Mouse (Mus musculus) megakaryocyte, embryonic 14.5 days (primary cell): ENCODE measurements at regions not wholly inside any gene's neighbourhood (a gene's known extent, or its start where the extent isn't known, plus 50 kb on each side); places are given as distances from the start of the nearest gene placed in this dataset.

Source experiments
- H3K27me3 ChIP-seq: replicated peaks from 2 replicates; pipeline ENCODE3; 2012; ENCODE audit warnings: inconsistent platforms
- H3K36me3 ChIP-seq: replicated peaks from 2 replicates; pipeline ENCODE3; 2012; ENCODE audit warnings: low read length, inconsistent platforms, mixed read lengths
- H3K4me1 ChIP-seq: 2 replicates; pipeline ENCODE4 v1.6.1; 2012; ENCODE audit warnings: inconsistent platforms
- H3K4me3 ChIP-seq: replicated peaks from 2 replicates; pipeline ENCODE3; 2012; ENCODE audit warnings: moderate library complexity, mild to moderate bottlenecking, inconsistent platforms
- H3K9me3 ChIP-seq: 2 replicates; pipeline ENCODE4 v1.6.1; 2012; ENCODE audit warnings: inconsistent platforms
- FLI1 ChIP-seq: IDR thresholded peaks from 2 replicates; pipeline ENCODE4 v1.6.1; 2012; ENCODE audit warnings: low read length, inconsistent platforms, mixed read lengths
- GATA1 ChIP-seq: IDR thresholded peaks from 3 replicates; pipeline ENCODE4 v1.6.1; 2012; ENCODE audit warnings: mixed read lengths, low read length, inconsistent platforms, borderline replicate concordance

DNA sequence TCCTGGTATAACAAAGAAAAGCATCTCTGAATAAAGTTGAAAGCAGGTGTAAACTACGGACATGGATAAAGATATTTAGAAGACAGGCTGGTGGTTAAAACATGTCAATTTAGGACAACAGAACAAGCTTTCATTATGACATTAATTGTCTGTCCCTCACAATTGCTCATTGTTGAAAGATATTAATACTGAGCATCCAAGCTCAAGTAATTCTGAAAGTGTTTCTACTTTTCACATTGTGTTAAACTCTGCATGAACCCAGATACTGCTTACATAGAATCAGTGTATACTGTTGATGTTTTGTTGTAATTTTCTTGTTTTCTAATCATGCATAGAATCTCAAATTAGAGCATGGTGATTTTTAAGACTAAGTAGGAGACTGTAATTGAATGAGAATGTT lies 614.7 kb upstream of the Lingo2 start:
- Histone ChIP-seq H3K36me3 (no peaks in the 10 kb centered on the region), H3K9me3 (no peaks in the 10 kb centered on the region), H3K27me3 (no peaks in the 10 kb centered on the region), H3K4me3 (no peak overlapping the region), H3K4me1 (no peaks in the 10 kb centered on the region)
- no peak for TF ChIP-seq GATA1
- TF ChIP-seq FLI1, result no peak

GRCm38 (mm10) chr4:37560209-37560608 lies 608.7 kb upstream of the Lingo2 start:
- Histone ChIP-seq H3K4me3 (no peak overlapping the region), H3K9me3 (no peaks in the 10 kb centered on the region), H3K27me3 (no peaks in the 10 kb centered on the region), H3K36me3 (no peaks in the 10 kb centered on the region), H3K4me1 (no peaks in the 10 kb centered on the region)
- no peak for TF ChIP-seq FLI1
- TF ChIP-seq GATA1, result no peak

GRCm38 (mm10) chr4:37546001-37546400 lies 594.5 kb upstream of the Lingo2 start:
- Histone ChIP-seq H3K9me3 (no peaks in the 10 kb centered on the region), H3K36me3 (no peaks in the 10 kb centered on the region), H3K4me3 (no peak overlapping the region), H3K27me3 (no peaks in the 10 kb centered on the region), H3K4me1 (no peaks in the 10 kb centered on the region)
- TF ChIP-seq FLI1, result no peak
- TF ChIP-seq GATA1, result no peak

DNA sequence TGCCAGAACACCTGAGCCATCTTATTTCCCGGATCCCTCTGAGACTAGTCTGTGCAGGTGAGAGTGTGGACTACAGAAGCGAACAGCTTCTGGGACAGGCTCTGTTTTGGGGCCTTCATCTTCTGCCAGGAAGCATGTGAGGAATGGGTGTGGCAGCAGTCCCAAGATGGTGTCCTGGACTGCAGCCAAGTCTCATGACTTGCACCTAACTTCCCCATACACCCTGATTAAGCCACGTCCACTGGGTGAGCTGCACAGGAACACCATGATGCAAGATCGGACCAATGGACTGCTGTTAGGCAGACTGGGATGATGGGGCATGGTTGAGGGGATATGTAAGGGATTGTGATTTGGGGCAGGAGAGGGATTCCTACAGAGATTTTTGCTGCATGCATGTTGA lies 556.2 kb upstream of the Lingo2 start:
- no peaks in the 10 kb centered on the region for H3K27me3 ChIP-seq
- H3K9me3 ChIP-seq, result peaks cover 4% of the 10 kb centered on the region
- TF ChIP-seq GATA1, result no peak
- TF ChIP-seq FLI1, result no peak
- no peaks in the 10 kb centered on the region for H3K4me1 ChIP-seq
- peak overlapping the region; percentile 21 for H3K4me3 ChIP-seq
- no peaks in the 10 kb centered on the region for H3K36me3 ChIP-seq
